Mouse (Mus musculus) forebrain, embryonic 12.5 days (tissue): ENCODE results near the gene Slc25a42. TPM values are rescaled to one million over a fixed set of nuclear protein-coding genes. Genes with fewer than 3 reads are reported as not detected.

ENCODE experiments used
- ATAC-seq: fragments of 200-750 bp; cut with Nextera tagmentation; 2 replicates; pipeline ENCODE4 v1.8.0; 2017; ENCODE audit warnings: moderate TSS enrichment; ENCODE audit not compliant: low FRiP score
- H3K27ac ChIP-seq: fragments of 300-500 bp; sonication (generic); 2 replicates; pipeline ENCODE4 v1.5.1; 2016; ENCODE audit warnings: mild to moderate bottlenecking
- H3K27me3 ChIP-seq: fragments of 300-500 bp; sonication (generic); 2 replicates; pipeline ENCODE4 v1.6.1; 2016; ENCODE audit warnings: mild to moderate bottlenecking
- H3K36me3 ChIP-seq: fragments of 300-500 bp; sonication (generic); replicated peaks from 2 replicates; pipeline ENCODE4 v1.6.1; 2016; ENCODE audit warnings: mild to moderate bottlenecking
- H3K4me1 ChIP-seq: fragments of 300-500 bp; sonication (generic); 2 replicates; pipeline ENCODE4 v1.6.1; 2016
- H3K4me2 ChIP-seq: fragments of 300-500 bp; sonication (generic); 2 replicates; pipeline ENCODE4 v1.6.1; 2016; ENCODE audit warnings: mild to moderate bottlenecking, moderate library complexity
- H3K4me3 ChIP-seq: fragments of 300-500 bp; sonication (generic); replicated peaks from 2 replicates; pipeline ENCODE4 v1.5.1; 2016; ENCODE audit warnings: mild to moderate bottlenecking
- H3K9ac ChIP-seq: fragments of 300-500 bp; sonication (generic); 2 replicates; pipeline ENCODE4 v1.6.1; 2016; ENCODE audit warnings: mild to moderate bottlenecking
- H3K9me3 ChIP-seq: fragments of 300-500 bp; sonication (generic); 2 replicates; pipeline ENCODE4 v1.6.1; 2016
- WGBS: fragments of 180-500 bp; shearing (Covaris S2); methylation state at CpG from one replicate; pipeline ENCODE4 v1.1.7; 2016; 5-methylcytosine and 5-hydroxymethylcytosine counted together
- polyA plus RNA-seq: library from polyadenylated mRNA; unstranded; fragments of >200 nt; fragmentation: Nextera tagmentation; extraction: Ambion mirVana; gene quantifications from 2 replicates; pipeline ENCODE4 v1.2.1, GENCODE M21; 2016

Slc25a42 gene
- 3.4 and 3.6 TPM in 2 replicates for polyA plus RNA-seq

DNA sequence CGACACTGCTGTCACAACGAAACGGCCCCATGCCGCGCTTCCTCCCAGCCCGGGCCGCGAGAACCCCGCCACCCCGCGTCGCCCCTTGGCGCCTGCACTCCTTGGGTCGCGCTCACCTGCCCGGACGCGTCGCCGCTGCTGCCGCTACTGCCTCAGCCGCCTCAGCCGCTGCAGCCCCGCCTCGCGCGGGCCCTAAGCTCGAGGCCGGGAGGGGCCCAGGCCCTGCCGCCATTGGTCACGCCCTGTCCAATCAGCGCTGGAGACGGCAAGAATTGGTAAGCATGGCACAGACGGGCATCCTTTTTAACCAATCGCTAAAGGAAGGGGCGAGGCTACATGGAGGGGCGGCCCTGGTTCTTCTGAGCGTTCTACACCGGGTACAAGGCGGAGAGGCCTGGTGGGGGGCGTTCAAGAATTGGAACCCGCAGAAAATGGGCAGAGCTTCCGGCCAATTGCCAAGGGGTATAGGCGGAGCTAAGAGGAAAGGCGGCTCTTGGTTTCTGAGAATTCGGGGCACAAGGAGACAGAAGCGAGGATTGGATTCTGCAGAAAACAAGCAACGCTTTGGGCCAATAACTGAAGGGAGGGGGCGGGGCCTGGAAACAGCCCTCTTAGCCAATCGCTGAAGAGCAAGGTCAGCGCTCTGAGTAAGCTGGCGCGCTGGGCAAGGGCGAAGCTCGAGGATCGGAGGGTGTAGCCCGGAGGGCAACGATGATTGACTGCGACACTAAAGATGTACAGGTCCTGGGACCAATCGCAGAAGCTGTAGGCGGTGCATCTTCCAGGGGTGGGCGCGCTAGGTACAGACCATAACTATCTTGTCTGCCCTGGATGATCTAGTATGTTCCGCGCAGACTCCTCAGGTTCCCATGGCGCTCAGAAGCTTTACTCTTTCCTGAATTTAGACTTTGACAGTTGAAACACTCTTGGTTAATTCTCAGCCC lies at the start of gene Slc25a42:
TSS of gene Slc25a42 (minus strand) at position 194 of the 944 bp plus-strand sequence.
- peak within 1 kb of the TSS; percentile 94 for H3K4me2 ChIP-seq
- H3K27ac ChIP-seq = peak within 1 kb of the TSS; percentile 16; the same call in 1 of the 2 replicates
- H3K27me3 ChIP-seq = peaks cover 42% of the 10 kb centered on the region
- H3K9me3 ChIP-seq = no peaks in the 10 kb centered on the region
- ATAC-seq = peak; percentile 99
- peak within 1 kb of the TSS; percentile 57 for H3K4me3 ChIP-seq
- H3K4me1 ChIP-seq = peaks cover 6% of the 10 kb centered on the region
- peak within 1 kb of the TSS; percentile 46 for H3K9ac ChIP-seq
- no peaks in the 10 kb centered on the region for H3K36me3 ChIP-seq
- WGBS = 0% methylated on average over 57 of the region's 66 CpGs

DNA sequence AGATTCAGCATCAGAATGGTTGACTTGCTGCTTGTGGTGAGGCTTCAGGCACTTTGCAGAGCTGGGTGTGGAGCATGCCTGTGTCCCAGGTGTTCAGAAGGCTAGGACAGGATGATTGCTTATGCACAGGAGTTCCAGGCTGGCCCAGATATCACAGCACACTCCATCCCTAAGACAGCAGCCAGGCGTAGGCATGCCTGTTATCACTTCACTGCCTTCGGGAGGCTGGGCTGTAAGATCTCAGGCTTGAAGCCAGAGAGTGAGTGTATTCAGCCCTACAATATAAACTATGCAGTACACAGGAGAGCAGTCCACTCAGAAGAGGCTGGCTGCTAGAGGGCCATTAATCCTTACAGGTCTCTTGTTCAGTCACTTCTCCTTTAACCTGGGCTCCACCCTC lies 46.9 kb upstream of the Slc25a42 start:
- H3K4me3 ChIP-seq = no peak overlapping the region
- H3K9ac ChIP-seq = no peak overlapping the region
- H3K36me3 ChIP-seq = peaks cover 99% of the 10 kb centered on the region
- no peaks in the 10 kb centered on the region for H3K4me1 ChIP-seq
- H3K27ac ChIP-seq = no peak overlapping the region
- ATAC-seq = no peak
- H3K27me3 ChIP-seq = no peaks in the 10 kb centered on the region
- no peak overlapping the region for H3K4me2 ChIP-seq
- 93% methylated on average over 2 of the region's 2 CpGs for WGBS
- no peaks in the 10 kb centered on the region for H3K9me3 ChIP-seq

DNA sequence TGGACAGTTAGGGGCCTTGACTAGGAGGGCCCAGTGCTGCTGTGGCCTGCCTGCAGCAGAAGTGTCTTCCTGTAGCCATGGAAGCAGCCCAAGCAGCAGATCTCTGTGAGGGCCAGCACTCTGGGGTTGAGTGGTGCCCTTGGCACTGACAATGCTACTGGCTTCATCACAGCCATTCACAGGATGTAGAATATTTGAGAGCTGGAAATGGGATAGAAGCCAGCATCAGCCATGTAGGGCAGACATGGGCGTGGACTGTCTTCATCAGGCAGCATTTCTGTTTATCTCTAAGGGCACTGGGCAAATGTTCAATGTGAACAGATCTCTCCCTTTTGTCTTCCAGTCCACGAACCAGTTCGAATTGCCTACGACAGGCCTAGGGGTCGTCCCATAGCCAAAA lies 46.5 kb upstream of the Slc25a42 start:
- WGBS = 95% methylated on average over 5 of the region's 5 CpGs
- Histone ChIP-seq H3K4me2 (no peak overlapping the region), H3K27me3 (no peaks in the 10 kb centered on the region), H3K4me1 (no peaks in the 10 kb centered on the region), H3K9ac (no peak overlapping the region), H3K27ac (no peak overlapping the region), H3K36me3 (peaks cover 99% of the 10 kb centered on the region), H3K9me3 (no peaks in the 10 kb centered on the region), H3K4me3 (no peak overlapping the region)
- ATAC-seq = no peak

DNA sequence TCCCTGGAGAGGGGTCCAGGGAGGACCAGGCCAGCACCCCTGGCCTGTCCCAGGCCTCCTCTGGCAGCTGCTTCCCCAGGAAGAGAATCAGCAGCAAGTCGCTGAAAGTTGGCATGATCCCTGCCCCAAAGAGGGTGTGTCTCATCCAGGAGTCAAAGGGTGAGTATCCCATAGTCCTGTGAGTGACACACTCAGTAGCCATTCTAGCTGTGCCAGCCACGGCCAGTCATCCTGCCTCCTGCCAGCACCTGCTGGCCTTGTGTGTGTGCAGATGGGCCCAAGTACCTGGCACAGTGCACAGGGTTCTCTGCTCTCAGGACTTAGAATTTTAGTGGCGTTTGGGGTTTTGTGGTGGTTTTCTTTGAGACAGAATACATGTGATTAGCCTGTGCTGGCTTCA lies 45.4 kb upstream of the Slc25a42 start:
- Histone ChIP-seq H3K9me3 (no peaks in the 10 kb centered on the region), H3K9ac (no peak overlapping the region), H3K4me3 (no peak overlapping the region), H3K27me3 (no peaks in the 10 kb centered on the region), H3K4me2 (no peak overlapping the region), H3K36me3 (peaks cover 99% of the 10 kb centered on the region), H3K27ac (no peak overlapping the region), H3K4me1 (no peaks in the 10 kb centered on the region)
- ATAC-seq = no peak
- 96% methylated on average over 3 of the region's 3 CpGs for WGBS

DNA sequence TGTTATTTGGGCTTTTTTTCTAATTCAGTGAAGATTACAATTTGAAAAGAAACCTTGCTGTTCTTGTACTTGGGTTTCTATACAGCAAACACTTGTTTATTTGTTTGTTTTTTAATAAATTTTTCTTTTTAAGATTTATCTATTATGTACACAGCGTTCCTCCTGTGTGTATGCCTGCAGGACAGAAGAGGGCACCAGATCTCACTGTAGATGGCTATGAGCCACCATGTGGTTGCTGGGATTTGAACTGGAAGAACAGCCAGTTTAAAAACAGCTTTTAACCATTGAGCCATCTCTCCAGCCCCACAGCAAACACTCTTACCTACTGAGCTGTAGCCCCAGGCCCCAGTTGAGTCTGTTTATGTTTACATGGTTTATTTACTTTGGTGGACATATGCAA lies 42.5 kb upstream of the Slc25a42 start:
- no peaks in the 10 kb centered on the region for H3K27me3 ChIP-seq
- no peak overlapping the region for H3K4me3 ChIP-seq
- ATAC-seq = no peak
- peaks cover 99% of the 10 kb centered on the region for H3K36me3 ChIP-seq
- no peaks in the 10 kb centered on the region for H3K9me3 ChIP-seq
- H3K4me2 ChIP-seq = no peak overlapping the region
- no peaks in the 10 kb centered on the region for H3K4me1 ChIP-seq
- WGBS = 83% methylated on average over 1 of the region's 1 CpGs
- no peak overlapping the region for H3K9ac ChIP-seq
- no peak overlapping the region for H3K27ac ChIP-seq

DNA sequence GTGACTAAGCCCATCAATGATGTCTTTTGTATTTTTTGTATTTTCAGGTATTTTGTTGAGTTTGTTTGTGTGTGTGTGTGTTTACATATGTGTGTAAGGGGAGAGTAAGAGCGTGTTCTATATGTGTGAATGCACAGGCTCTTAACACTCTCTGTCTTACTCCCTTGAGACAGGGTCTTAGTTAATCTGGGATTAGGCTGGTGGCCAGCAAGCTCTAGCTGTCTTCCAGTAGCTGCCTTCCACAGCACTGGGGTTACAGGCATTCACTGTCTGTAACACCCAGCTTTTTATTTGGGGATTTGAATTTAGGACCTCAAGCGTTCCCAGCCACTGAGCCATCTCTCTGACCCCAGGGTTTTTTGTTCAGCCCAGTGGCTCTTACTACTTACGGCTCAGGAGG lies 35.7 kb upstream of the Slc25a42 start:
- no peak for ATAC-seq
- no peak overlapping the region for H3K4me2 ChIP-seq
- no peaks in the 10 kb centered on the region for H3K27me3 ChIP-seq
- H3K4me1 ChIP-seq = peaks cover 9% of the 10 kb centered on the region
- H3K9ac ChIP-seq = no peak overlapping the region
- H3K9me3 ChIP-seq = no peaks in the 10 kb centered on the region
- no peak overlapping the region for H3K4me3 ChIP-seq
- WGBS = 84% methylated on average over 3 of the region's 3 CpGs
- peaks cover 95% of the 10 kb centered on the region for H3K36me3 ChIP-seq
- H3K27ac ChIP-seq = no peak overlapping the region

DNA sequence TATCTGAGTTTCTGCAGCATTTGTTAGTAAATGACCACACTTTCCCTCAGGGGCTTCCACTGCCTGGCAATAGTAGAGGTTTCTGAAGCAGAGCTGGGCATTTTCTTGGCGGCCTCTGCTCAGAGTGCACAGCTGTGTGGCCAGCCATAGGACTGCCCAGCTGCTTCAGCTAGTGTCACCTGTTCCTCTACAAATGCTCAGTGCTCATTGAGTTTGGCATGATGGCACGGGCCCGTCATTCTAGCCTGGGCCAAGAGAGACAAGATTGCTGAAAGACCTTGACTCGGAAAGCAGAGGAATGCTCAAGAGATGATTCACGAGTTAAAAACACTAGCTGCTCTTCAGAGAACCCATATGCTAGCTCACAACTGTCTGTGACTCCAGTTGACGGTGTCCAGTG lies 34.5 kb upstream of the Slc25a42 start:
- Histone ChIP-seq H3K27me3 (no peaks in the 10 kb centered on the region), H3K4me2 (no peak overlapping the region), H3K9ac (no peak overlapping the region), H3K9me3 (no peaks in the 10 kb centered on the region), H3K27ac (no peak overlapping the region), H3K4me3 (no peak overlapping the region), H3K36me3 (peaks cover 95% of the 10 kb centered on the region), H3K4me1 (peaks cover 9% of the 10 kb centered on the region)
- ATAC-seq = no peak
- WGBS = 93% methylated on average over 6 of the region's 6 CpGs

DNA sequence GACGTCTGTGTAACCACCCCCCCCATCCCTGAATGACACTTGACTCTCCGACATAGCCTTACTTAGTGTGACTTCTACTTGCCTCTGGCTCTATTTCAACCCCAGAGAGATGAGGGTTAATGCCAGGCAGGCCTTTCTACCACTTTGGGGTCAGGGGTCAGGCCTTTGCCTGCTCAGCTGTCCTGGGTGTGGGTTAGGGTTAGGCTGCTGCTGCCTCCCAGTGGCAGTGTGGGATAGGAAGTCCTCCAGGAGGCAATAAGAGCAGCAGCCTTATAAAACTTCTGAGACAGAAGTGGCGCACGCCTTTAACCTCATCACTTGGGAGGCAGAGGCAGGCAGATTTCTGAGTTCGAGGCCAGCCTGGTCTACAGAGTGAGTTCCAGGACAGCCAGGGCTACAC lies 28.5 kb upstream of the Slc25a42 start:
- no peak for ATAC-seq
- no peaks in the 10 kb centered on the region for H3K27me3 ChIP-seq
- no peak overlapping the region for H3K9ac ChIP-seq
- WGBS = 93% methylated on average over 5 of the region's 5 CpGs
- no peak overlapping the region for H3K4me3 ChIP-seq
- peaks cover 11% of the 10 kb centered on the region for H3K4me1 ChIP-seq
- no peak overlapping the region for H3K4me2 ChIP-seq
- no peak overlapping the region for H3K27ac ChIP-seq
- no peaks in the 10 kb centered on the region for H3K9me3 ChIP-seq
- peaks cover 87% of the 10 kb centered on the region for H3K36me3 ChIP-seq

DNA sequence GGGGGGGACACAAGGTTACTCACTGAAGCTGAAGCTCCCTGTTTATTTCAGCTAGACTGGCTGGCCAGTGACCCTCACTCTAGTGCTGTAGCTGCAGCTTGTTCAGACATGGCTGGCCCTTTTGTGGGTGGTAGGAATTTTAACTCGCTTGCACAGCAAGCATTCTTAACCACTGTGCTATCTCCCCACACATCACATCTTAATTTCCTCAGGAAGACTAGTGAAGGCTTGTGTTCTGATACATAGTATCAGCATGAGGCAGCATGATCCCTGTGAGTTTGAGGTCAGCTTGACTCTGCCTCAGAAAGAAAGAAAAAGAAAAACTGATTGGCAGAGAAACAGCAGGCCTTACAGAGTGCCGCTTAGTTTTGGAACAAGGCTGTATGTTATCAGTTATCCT lies 25.7 kb upstream of the Slc25a42 start:
- no peak overlapping the region for H3K27ac ChIP-seq
- no peaks in the 10 kb centered on the region for H3K9me3 ChIP-seq
- 92% methylated on average over 2 of the region's 2 CpGs for WGBS
- no peak overlapping the region for H3K4me2 ChIP-seq
- H3K36me3 ChIP-seq = peaks cover 62% of the 10 kb centered on the region
- H3K9ac ChIP-seq = no peak overlapping the region
- H3K4me3 ChIP-seq = no peak overlapping the region
- ATAC-seq = no peak
- H3K27me3 ChIP-seq = no peaks in the 10 kb centered on the region
- H3K4me1 ChIP-seq = peaks cover 21% of the 10 kb centered on the region

DNA sequence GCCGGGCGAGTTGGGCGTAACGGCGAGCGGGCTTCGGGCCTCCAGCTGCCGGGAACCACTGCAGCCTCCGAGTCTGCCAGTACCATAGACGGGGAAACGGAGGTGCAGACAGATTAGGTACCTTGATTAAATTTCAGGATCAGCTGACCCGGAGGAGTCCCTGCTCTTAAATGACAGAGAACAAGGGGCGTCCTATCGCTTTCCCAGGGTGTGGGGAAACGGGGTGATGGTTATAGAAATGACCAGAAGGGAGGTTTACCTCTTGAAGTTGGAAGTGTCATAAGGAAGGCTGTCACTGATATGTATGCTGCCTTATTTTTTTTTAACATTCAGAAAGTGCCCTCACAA lies 22.6 kb upstream of the Slc25a42 start:
- Histone ChIP-seq H3K4me2 (peak overlapping the region; percentile 87), H3K27ac (peak overlapping the region; percentile 86), H3K4me3 (peak overlapping the region; percentile 77), H3K9ac (peak overlapping the region; percentile 80), H3K9me3 (no peaks in the 10 kb centered on the region), H3K27me3 (no peaks in the 10 kb centered on the region), H3K4me1 (peaks cover 23% of the 10 kb centered on the region), H3K36me3 (peaks cover 46% of the 10 kb centered on the region)
- under 1% methylated on average over 15 of the region's 15 CpGs for WGBS
- ATAC-seq = no peak

DNA sequence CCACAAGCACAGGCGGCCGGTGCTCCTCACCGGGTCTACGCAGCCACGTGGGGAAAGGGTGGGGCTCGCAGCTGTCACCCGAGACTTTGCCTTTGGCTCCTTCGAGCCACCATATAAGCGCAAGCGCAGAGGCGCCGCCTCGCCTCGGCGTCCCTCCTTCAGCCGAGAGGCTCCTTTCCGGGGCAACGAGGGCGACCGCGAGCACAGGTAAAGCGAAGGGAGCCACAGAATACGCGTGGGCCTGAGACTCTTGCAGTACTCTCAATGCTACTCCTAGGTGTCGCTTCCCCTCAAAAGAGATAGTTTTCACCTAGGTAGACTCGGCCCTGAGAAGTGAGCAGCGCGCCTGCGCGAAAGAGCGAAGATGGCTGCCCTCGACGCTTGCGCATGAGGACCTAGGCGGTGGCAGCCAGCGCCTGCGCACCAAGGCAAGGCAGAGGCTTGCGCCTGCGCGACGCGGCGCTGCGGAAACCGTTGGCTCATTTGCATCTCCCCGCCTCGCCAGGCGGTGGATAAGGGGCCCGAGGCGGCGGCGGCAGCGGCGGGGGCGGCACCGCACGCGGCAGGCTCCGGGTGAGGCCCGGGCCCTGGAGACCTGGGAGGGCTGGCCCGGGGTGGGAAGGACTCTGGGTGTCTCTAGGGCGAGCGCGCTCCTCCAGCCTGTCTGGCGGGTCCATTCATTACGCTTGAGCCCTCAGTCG lies 22.1 kb upstream of the Slc25a42 start, which contains the start of the genes Sugp2 and Armc6:
TSS of gene Sugp2 (plus strand) at position 147 of the 701 bp plus-strand sequence.
TSS of gene Armc6 (minus strand) at position 387 of the 701 bp plus-strand sequence.
- Histone ChIP-seq H3K4me1 (peaks cover 23% of the 10 kb centered on the region), H3K27me3 (no peaks in the 10 kb centered on the region), H3K27ac (peak within 1 kb of the TSS; percentile 86), H3K9me3 (no peaks in the 10 kb centered on the region), H3K4me2 (peak within 1 kb of the TSS; percentile 87), H3K36me3 (peaks cover 47% of the 10 kb centered on the region), H3K9ac (peak within 1 kb of the TSS; percentile 80), H3K4me3 (peak within 1 kb of the TSS; percentile 77)
- under 1% methylated on average over 67 of the region's 67 CpGs for WGBS
- peak; percentile 96 for ATAC-seq

DNA sequence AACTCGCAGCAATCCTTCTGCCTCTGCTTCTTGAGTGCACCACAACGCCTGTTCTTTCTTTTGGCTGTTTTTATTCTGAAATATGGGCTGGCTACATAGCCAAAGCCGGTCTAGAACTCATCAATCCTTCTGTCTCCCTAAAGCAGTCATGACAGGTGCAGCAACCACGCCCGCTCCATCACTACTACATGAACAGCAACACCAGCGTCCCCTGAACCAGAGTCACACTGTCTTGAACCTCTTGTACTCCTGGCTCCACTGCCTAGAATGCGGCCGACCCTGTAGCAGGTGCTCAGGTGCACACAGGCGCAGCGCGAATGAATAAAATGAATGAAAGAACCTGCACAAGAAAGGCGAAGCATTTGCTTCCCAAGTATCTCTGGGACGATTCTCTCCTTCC lies 21.5 kb upstream of the Slc25a42 start:
- Histone ChIP-seq H3K4me3 (peak overlapping the region; percentile 77), H3K27ac (no peak overlapping the region; the same call in 1 of the 2 replicates), H3K36me3 (peaks cover 46% of the 10 kb centered on the region), H3K4me1 (peaks cover 23% of the 10 kb centered on the region), H3K4me2 (peak overlapping the region; percentile 87), H3K9me3 (no peaks in the 10 kb centered on the region), H3K9ac (peak overlapping the region; percentile 80), H3K27me3 (no peaks in the 10 kb centered on the region)
- ATAC-seq = peak; percentile 31
- 9% methylated on average over 13 of the region's 13 CpGs for WGBS
